Mouse (Mus musculus) midbrain, embryonic 15.5 days (tissue): ENCODE data around the gene Nkd1. TPM values are rescaled to one million over a fixed set of nuclear protein-coding genes. Genes with fewer than 3 reads are reported as not detected.

ENCODE experiments used
- ATAC-seq: fragments of 200-750 bp; cut with Nextera tagmentation; replicated peaks from 2 replicates; pipeline ENCODE4 v1.8.0; 2017; ENCODE audit warnings: moderate TSS enrichment
- H3K27ac ChIP-seq: fragments of 300-500 bp; sonication (generic); 2 replicates; pipeline ENCODE4 v1.5.1; 2015; ENCODE audit warnings: mild to moderate bottlenecking, inconsistent platforms
- H3K27me3 ChIP-seq: fragments of 300-500 bp; sonication (generic); replicated peaks from 2 replicates; pipeline ENCODE4 v1.6.1; 2015; ENCODE audit warnings: inconsistent platforms
- H3K36me3 ChIP-seq: fragments of 300-500 bp; sonication (generic); replicated peaks from 2 replicates; pipeline ENCODE4 v1.6.1; 2015; ENCODE audit warnings: inconsistent platforms
- H3K4me1 ChIP-seq: fragments of 300-500 bp; sonication (generic); 2 replicates; pipeline ENCODE4 v1.6.1; 2015; ENCODE audit warnings: inconsistent platforms
- H3K4me2 ChIP-seq: fragments of 300-500 bp; sonication (generic); 2 replicates; pipeline ENCODE4 v1.6.1; 2015; ENCODE audit warnings: inconsistent platforms, mild to moderate bottlenecking, moderate library complexity
- H3K4me3 ChIP-seq: fragments of 300-500 bp; sonication (generic); 2 replicates; pipeline ENCODE4 v1.5.1; 2015; ENCODE audit warnings: mild to moderate bottlenecking, inconsistent platforms
- H3K9ac ChIP-seq: fragments of 300-500 bp; sonication (generic); 2 replicates; pipeline ENCODE4 v1.6.1; 2015; ENCODE audit warnings: mild to moderate bottlenecking, inconsistent platforms
- H3K9me3 ChIP-seq: fragments of 300-500 bp; sonication (generic); 2 replicates; pipeline ENCODE4 v1.6.1; 2016; ENCODE audit warnings: inconsistent platforms
- WGBS: fragments of 180-500 bp; shearing (Covaris S2); methylation state at CpG from one replicate; pipeline ENCODE4 v1.1.7; 2015; ENCODE audit warnings: mixed read lengths; 5-methylcytosine and 5-hydroxymethylcytosine counted together
- polyA plus RNA-seq: library from polyadenylated mRNA; unstranded; fragments of >200 nt; fragmentation: Nextera tagmentation; extraction: Ambion mirVana; gene quantifications from 2 replicates; pipeline ENCODE4 v1.2.1, GENCODE M21; 2015

Nkd1 gene
- polyA plus RNA-seq, 1 experiment from 2014 or later = 62.9 TPM

- no peak for ATAC-seq
Measured at GRCm38 (mm10) chr8:88580785-88581184, 59.6 kb downstream of the Nkd1 start.

DNA sequence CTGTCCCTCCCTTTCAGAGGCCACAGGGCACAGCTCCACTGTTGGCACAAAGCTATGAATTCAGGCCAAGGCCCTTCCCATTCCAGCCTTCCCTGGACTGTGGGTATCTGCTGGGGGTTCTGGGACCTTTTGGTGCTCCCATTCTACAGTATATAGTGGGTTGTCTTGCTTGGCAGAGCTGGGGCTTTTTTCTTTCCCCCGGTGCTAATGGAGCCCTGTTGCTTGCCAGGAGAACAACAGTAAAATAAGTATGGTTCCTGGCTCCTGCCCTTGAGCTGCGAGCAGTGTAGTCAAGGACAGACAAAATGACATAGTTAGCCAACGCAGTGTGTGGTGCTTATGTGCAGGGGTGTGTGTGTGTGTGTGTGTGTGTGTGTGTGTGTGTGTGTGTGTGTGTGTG lies 62.7 kb downstream of the Nkd1 start:
- no peak overlapping the region for H3K4me3 ChIP-seq
- peaks cover 20% of the 10 kb centered on the region for H3K4me1 ChIP-seq
- H3K9ac ChIP-seq = no peak overlapping the region
- no peaks in the 10 kb centered on the region for H3K27me3 ChIP-seq
- H3K36me3 ChIP-seq = no peaks in the 10 kb centered on the region
- no peak overlapping the region for H3K27ac ChIP-seq
- no peaks in the 10 kb centered on the region for H3K9me3 ChIP-seq
- 77% methylated on average over 3 of the region's 3 CpGs for WGBS
- no peak overlapping the region for H3K4me2 ChIP-seq
- ATAC-seq = no peak

More at GRCm38 (mm10) chr8:88580785-88581184, 59.6 kb downstream of the Nkd1 start:
- Histone ChIP-seq H3K4me3 (no peak overlapping the region), H3K27me3 (no peaks in the 10 kb centered on the region), H3K9me3 (no peaks in the 10 kb centered on the region), H3K9ac (no peak overlapping the region), H3K4me2 (no peak overlapping the region), H3K27ac (no peak overlapping the region), H3K4me1 (peaks cover 33% of the 10 kb centered on the region), H3K36me3 (no peaks in the 10 kb centered on the region)
- WGBS = 73% methylated on average over 7 of the region's 7 CpGs

DNA sequence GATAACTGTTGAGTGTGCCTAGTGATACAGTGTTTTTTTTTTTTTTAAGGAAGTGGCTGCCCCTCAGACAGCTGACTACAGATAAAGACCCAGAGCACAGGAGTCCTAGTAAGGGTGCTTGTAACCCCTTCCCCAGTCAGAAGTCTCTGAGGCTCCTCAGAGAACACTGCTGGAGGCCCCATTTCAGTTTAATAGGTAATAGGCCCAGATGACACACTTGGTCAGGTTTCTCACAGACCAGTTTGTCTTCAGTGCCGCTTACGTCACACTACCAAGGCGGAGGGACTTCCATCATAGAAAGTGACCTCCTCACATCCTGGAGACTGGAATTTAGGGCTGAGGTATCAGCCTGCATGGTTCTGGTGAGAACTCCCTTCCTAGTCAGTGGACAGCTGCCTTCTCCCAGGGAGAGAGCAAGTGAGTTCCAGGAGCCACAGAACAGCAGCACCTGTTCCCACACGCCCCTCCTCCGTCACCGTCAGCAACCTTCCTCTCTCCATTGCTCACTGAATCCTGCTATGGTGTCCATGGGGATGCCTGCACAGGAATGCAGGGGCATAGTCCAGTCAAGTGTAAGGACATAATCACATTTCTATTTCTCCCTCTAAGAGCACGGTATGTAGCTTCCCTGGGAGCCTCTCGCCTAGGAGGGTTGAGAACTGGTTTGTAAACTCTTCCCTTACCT lies 67.2 kb downstream of the Nkd1 start:
- Histone ChIP-seq H3K9ac (no peak overlapping the region), H3K36me3 (no peaks in the 10 kb centered on the region; the same call in 1 of the 2 replicates), H3K27ac (no peak overlapping the region), H3K27me3 (no peaks in the 10 kb centered on the region), H3K4me1 (no peaks in the 10 kb centered on the region), H3K9me3 (no peaks in the 10 kb centered on the region), H3K4me3 (no peak overlapping the region), H3K4me2 (no peak overlapping the region)
- no peak for ATAC-seq
- 91% methylated on average over 8 of the region's 8 CpGs for WGBS

- H3K4me1 ChIP-seq = no peaks in the 10 kb centered on the region; the same call in 1 of the 2 replicates
- no peak overlapping the region for H3K9ac ChIP-seq
- ATAC-seq = no peak
- H3K4me3 ChIP-seq = no peak overlapping the region
- WGBS = 79% methylated on average over 6 of the region's 6 CpGs
- H3K27me3 ChIP-seq = no peaks in the 10 kb centered on the region
- H3K36me3 ChIP-seq = no peaks in the 10 kb centered on the region; the same call in 1 of the 2 replicates
- H3K27ac ChIP-seq = no peak overlapping the region
- no peaks in the 10 kb centered on the region for H3K9me3 ChIP-seq
- H3K4me2 ChIP-seq = no peak overlapping the region
Measured at GRCm38 (mm10) chr8:88590226-88590625, 69.1 kb downstream of the Nkd1 start.

GRCm38 (mm10) chr8:88593947-88594346 lies 72.8 kb downstream of the Nkd1 start:
- H3K4me2 ChIP-seq = no peak overlapping the region
- H3K4me3 ChIP-seq = no peak overlapping the region
- H3K4me1 ChIP-seq = no peaks in the 10 kb centered on the region; the same call in 1 of the 2 replicates
- H3K36me3 ChIP-seq = no peaks in the 10 kb centered on the region; the same call in 1 of the 2 replicates
- WGBS = 100% methylated on average over 1 of the region's 1 CpGs
- H3K27ac ChIP-seq = no peak overlapping the region
- no peaks in the 10 kb centered on the region for H3K9me3 ChIP-seq
- no peak for ATAC-seq
- H3K9ac ChIP-seq = no peak overlapping the region
- H3K27me3 ChIP-seq = no peaks in the 10 kb centered on the region

DNA sequence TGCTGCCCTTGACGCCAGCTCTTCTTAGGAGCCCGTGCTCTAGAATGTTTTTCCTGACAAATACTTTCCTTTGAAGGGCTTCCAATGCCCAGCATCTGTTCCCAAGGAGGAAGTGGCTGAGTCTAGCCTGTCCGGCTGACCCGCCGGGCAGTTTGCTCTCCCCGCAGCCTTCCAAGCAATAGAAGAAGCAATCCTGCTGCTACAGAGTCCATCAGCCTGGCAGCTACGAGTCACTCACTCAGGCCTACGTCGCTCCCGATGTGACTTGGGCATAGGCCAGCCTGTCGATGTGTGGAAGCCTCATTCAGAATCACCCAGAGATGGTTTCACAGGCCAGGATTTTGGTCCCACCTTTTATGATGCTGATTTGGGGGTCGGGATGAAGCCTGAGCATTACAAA lies 74.9 kb downstream of the Nkd1 start:
- Histone ChIP-seq H3K9me3 (no peaks in the 10 kb centered on the region), H3K27me3 (no peaks in the 10 kb centered on the region), H3K27ac (no peak overlapping the region), H3K4me3 (no peak overlapping the region), H3K9ac (no peak overlapping the region), H3K4me1 (no peaks in the 10 kb centered on the region; the same call in 1 of the 2 replicates), H3K36me3 (no peaks in the 10 kb centered on the region), H3K4me2 (no peak overlapping the region)
- ATAC-seq = no peak
- WGBS = 77% methylated on average over 12 of the region's 12 CpGs

- Histone ChIP-seq H3K4me3 (no peak overlapping the region), H3K27ac (no peak overlapping the region), H3K27me3 (no peaks in the 10 kb centered on the region), H3K9me3 (no peaks in the 10 kb centered on the region), H3K36me3 (no peaks in the 10 kb centered on the region), H3K4me2 (no peak overlapping the region), H3K9ac (no peak overlapping the region), H3K4me1 (peaks cover 6% of the 10 kb centered on the region)
- ATAC-seq = no peak
- WGBS = 61% methylated on average over 5 of the region's 5 CpGs
Measured at GRCm38 (mm10) chr8:88598578-88598977, 77.4 kb downstream of the Nkd1 start.

DNA sequence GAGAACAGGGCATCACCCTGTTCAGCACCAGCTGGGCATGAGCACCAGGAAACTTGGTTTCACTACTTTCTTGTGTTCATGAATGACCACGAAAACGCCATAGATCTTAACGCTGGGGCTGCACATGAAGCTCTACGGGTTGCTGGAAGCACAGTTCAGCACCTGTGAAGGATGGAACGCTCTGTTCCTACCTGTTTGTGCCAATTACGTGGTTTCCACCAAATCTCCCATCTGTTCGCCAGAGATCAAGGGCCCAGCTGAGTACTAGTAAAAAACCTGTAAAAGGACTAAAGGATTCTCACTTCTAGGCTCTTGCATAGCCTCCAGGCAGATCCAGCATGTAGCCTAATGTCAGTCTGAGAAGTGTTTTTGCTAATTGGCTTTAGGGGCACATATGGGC lies 78.3 kb downstream of the Nkd1 start:
- Histone ChIP-seq H3K27me3 (no peaks in the 10 kb centered on the region), H3K4me3 (no peak overlapping the region), H3K9me3 (no peaks in the 10 kb centered on the region), H3K36me3 (no peaks in the 10 kb centered on the region), H3K4me1 (peaks cover 15% of the 10 kb centered on the region), H3K27ac (no peak overlapping the region), H3K4me2 (no peak overlapping the region), H3K9ac (no peak overlapping the region)
- ATAC-seq = no peak
- WGBS = 85% methylated on average over 7 of the region's 7 CpGs

- 2% methylated on average over 10 of the region's 10 CpGs for WGBS
- H3K4me1 ChIP-seq = peaks cover 29% of the 10 kb centered on the region
- H3K4me2 ChIP-seq = peak overlapping the region; percentile 54
- peak overlapping the region; percentile 29 for H3K4me3 ChIP-seq
- ATAC-seq = peak; percentile 35
- no peaks in the 10 kb centered on the region for H3K9me3 ChIP-seq
- H3K36me3 ChIP-seq = no peaks in the 10 kb centered on the region
- H3K27me3 ChIP-seq = no peaks in the 10 kb centered on the region
- no peak overlapping the region; the same call in 1 of the 2 replicates for H3K9ac ChIP-seq
- peak overlapping the region; percentile 55 for H3K27ac ChIP-seq
Measured at GRCm38 (mm10) chr8:88603446-88603989, 82.4 kb downstream of the Nkd1 start.

DNA sequence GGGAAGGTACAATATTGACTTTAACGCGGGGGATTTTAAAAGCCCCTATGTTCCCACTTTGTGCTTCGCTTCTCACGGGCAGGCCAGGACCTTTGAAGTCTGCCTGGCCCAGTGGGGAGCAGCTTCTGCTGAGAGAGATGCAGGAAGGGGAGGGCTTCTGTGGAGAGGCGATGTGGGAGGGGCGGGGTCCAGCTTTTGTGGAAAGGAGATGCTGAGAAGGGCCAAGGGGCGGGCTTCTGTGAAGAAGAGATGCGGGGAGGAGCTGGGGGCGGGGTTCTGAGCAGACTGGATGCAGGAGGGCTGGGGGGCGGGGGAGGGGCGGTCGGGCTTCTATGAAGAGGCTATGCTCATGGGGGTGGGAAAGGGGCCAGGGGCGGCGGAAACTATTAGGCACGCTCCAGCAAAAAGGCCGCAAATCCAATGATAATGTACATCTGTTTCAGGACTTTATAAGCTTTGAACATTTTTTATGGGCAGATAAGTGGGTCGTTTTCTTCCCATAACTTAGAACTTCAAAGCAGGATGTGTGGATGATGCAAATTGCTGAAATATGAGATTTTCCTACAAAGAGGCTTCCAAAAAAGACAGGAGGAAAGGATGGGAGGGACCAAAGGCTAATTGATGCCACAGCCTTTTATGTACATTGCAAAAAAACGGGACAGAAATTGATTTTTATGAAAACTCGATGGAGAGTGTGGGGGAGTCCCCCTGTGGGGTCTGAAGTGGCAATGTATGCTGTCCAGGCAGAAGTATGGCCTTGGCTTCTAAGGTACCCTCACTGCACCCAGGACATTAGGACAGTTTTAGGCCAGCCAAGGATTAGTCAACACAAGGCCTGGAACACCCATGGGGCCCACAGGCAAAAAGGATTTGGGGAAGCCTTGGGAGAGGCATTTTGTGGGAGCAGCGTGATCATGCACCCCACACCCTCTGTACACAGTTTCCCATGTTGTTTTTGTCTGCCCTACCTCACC lies 83.2 kb downstream of the Nkd1 start:
- Histone ChIP-seq H3K36me3 (no peaks in the 10 kb centered on the region), H3K27me3 (no peaks in the 10 kb centered on the region), H3K4me3 (peak overlapping the region; percentile 29), H3K9ac (no peak overlapping the region), H3K4me1 (peaks cover 29% of the 10 kb centered on the region), H3K9me3 (no peaks in the 10 kb centered on the region), H3K27ac (peak overlapping the region; percentile 55), H3K4me2 (peak overlapping the region; percentile 54)
- peak; percentile 92 for ATAC-seq
- 3% methylated on average over 20 of the region's 20 CpGs for WGBS

- no peak overlapping the region for H3K4me3 ChIP-seq
- no peak for ATAC-seq
- no peaks in the 10 kb centered on the region for H3K36me3 ChIP-seq
- no peak overlapping the region for H3K4me2 ChIP-seq
- H3K4me1 ChIP-seq = peaks cover 29% of the 10 kb centered on the region
- WGBS = 34% methylated on average over 13 of the region's 13 CpGs
- 0 out of 2 replicates have a peak, but pooled peaks cover 2% of the 10 kb centered on the region for H3K27me3 ChIP-seq
- H3K9ac ChIP-seq = no peak overlapping the region
- no peak overlapping the region for H3K27ac ChIP-seq
- no peaks in the 10 kb centered on the region for H3K9me3 ChIP-seq
Measured at GRCm38 (mm10) chr8:88605361-88606040, 84.3 kb downstream of the Nkd1 start.

DNA sequence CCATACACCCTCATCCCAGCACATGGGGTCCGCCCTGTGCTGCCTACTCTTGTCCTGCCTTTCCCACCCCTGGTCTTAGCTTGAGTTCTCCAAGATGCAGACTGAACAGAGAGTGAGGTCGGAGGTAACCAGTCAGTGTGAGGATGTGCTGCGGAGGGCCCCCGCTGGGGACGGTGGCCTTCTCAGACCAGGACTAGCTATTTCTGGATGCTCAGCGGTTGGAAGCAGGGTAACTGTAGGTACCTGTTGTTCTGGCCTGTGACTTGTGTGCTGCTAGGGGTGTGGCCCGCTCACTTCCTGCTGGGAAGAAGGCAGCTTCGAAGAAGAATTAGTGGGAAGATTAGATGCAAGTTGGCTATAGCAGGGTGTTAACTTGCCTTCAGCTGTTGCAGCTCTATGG lies 87.9 kb downstream of the Nkd1 start:
- 80% methylated on average over 8 of the region's 8 CpGs for WGBS
- Histone ChIP-seq H3K36me3 (no peaks in the 10 kb centered on the region), H3K4me2 (no peak overlapping the region), H3K9ac (no peak overlapping the region), H3K4me3 (no peak overlapping the region), H3K9me3 (no peaks in the 10 kb centered on the region), H3K4me1 (peaks cover 18% of the 10 kb centered on the region), H3K27ac (no peak overlapping the region), H3K27me3 (0 out of 2 replicates have a peak, but pooled peaks cover 2% of the 10 kb centered on the region)
- no peak for ATAC-seq
